Mouse (Mus musculus): Measurements from ENCODE around the gene Ptprj. TPM values are rescaled to one million over a fixed set of nuclear protein-coding genes. Genes with fewer than 3 reads are reported as not detected.

The Ptprj gene
- polyA plus RNA-seq, 1 experiment from 2014 or later, result 1.9 TPM

GRCm38 (mm10) chr2:90584506-90584905, 4.1 kb upstream of the Ptprj start:
- Histone ChIP-seq H3K9me3 (no peaks in the 10 kb centered on the region), H3K36me3 (replicated peaks) (no peaks in the 10 kb centered on the region), H3K27ac (no peak overlapping the region), H3K27me3 (ENCODE audit: poor library complexity, severe bottlenecking) (peaks cover 21% of the 10 kb centered on the region), H3K4me3 (no peak overlapping the region), H3K4me1 (peaks cover 30% of the 10 kb centered on the region)
- no peak for DNase-seq (ENCODE audit: extremely low spot score, low spot score)
- 47% methylated on average over 4 of the region's 4 CpGs for WGBS

GRCm38 (mm10) chr2:90583628-90584131, 3.2 kb upstream of the Ptprj start:
- no peak overlapping the region for H3K4me3 ChIP-seq
- peaks cover 26% of the 10 kb centered on the region for H3K27me3 ChIP-seq (ENCODE audit: poor library complexity, severe bottlenecking)
- no peak for DNase-seq (ENCODE audit: extremely low spot score, low spot score)
- no peaks in the 10 kb centered on the region for H3K9me3 ChIP-seq
- peak overlapping the region; percentile 35; the same call in 1 of the 2 replicates for H3K27ac ChIP-seq
- peaks cover 38% of the 10 kb centered on the region for H3K4me1 ChIP-seq
- WGBS, result 36% methylated on average over 5 of the region's 5 CpGs
- H3K36me3 ChIP-seq (replicated peaks), result no peaks in the 10 kb centered on the region

GRCm38 (mm10) chr2:90582814-90583213, 2.4 kb upstream of the Ptprj start:
- Histone ChIP-seq H3K36me3 (replicated peaks) (no peaks in the 10 kb centered on the region), H3K4me1 (peaks cover 39% of the 10 kb centered on the region), H3K27me3 (ENCODE audit: poor library complexity, severe bottlenecking) (peaks cover 32% of the 10 kb centered on the region), H3K9me3 (no peaks in the 10 kb centered on the region), H3K27ac (no peak overlapping the region), H3K4me3 (no peak overlapping the region)
- 70% methylated on average over 2 of the region's 2 CpGs for WGBS
- DNase-seq (ENCODE audit: extremely low spot score, low spot score), result no peak

- Histone ChIP-seq H3K9me3 (no peaks in the 10 kb centered on the region), H3K4me3 (no peak overlapping the region), H3K36me3 (replicated peaks) (no peaks in the 10 kb centered on the region), H3K4me1 (peaks cover 39% of the 10 kb centered on the region), H3K27ac (no peak overlapping the region), H3K27me3 (ENCODE audit: poor library complexity, severe bottlenecking) (peaks cover 34% of the 10 kb centered on the region)
- 82% methylated on average over 4 of the region's 4 CpGs for WGBS
- no peak for DNase-seq (ENCODE audit: extremely low spot score, low spot score)
Measured at GRCm38 (mm10) chr2:90582311-90582710, 1.9 kb upstream of the Ptprj start.

- Histone ChIP-seq H3K4me3 (no peak overlapping the region), H3K4me1 (peaks cover 39% of the 10 kb centered on the region), H3K27me3 (ENCODE audit: poor library complexity, severe bottlenecking) (peaks cover 34% of the 10 kb centered on the region), H3K9me3 (no peaks in the 10 kb centered on the region), H3K27ac (no peak overlapping the region), H3K36me3 (replicated peaks) (no peaks in the 10 kb centered on the region)
- DNase-seq (ENCODE audit: extremely low spot score, low spot score), result no peak
- whole genome bisulfite sequencing, result 53% methylated on average over 1 of the region's 1 CpGs
Measured at GRCm38 (mm10) chr2:90581796-90582125, 1.3 kb upstream of the Ptprj start.

- Histone ChIP-seq H3K4me1 (peaks cover 39% of the 10 kb centered on the region), H3K4me3 (peak overlapping the region; percentile 80), H3K27me3 (ENCODE audit: poor library complexity, severe bottlenecking) (peaks cover 34% of the 10 kb centered on the region), H3K36me3 (replicated peaks) (no peaks in the 10 kb centered on the region), H3K27ac (peak overlapping the region; percentile 93), H3K9me3 (no peaks in the 10 kb centered on the region)
- 21% methylated on average over 11 of the region's 11 CpGs for WGBS
- no peak for DNase-seq (ENCODE audit: extremely low spot score, low spot score)
Measured at GRCm38 (mm10) chr2:90581006-90581795, 754 bp upstream of the Ptprj start.

GRCm38 (mm10) chr2:90579728-90580235, 665 bp downstream of the Ptprj start:
- H3K9me3 ChIP-seq, result no peaks in the 10 kb centered on the region
- H3K27ac ChIP-seq, result peak overlapping the region; percentile 93
- H3K36me3 ChIP-seq (replicated peaks), result no peaks in the 10 kb centered on the region
- H3K4me1 ChIP-seq, result peaks cover 37% of the 10 kb centered on the region
- peak overlapping the region; percentile 80 for H3K4me3 ChIP-seq
- DNase-seq (ENCODE audit: extremely low spot score, low spot score), result peak; percentile 81
- WGBS, result under 1% methylated on average over 44 of the region's 44 CpGs
- H3K27me3 ChIP-seq (ENCODE audit: poor library complexity, severe bottlenecking), result peaks cover 34% of the 10 kb centered on the region

GRCm38 (mm10) chr2:90579038-90579727, 1.3 kb downstream of the Ptprj start:
- Histone ChIP-seq H3K27ac (peak overlapping the region; percentile 93), H3K27me3 (ENCODE audit: poor library complexity, severe bottlenecking) (peaks cover 34% of the 10 kb centered on the region), H3K4me3 (peak overlapping the region; percentile 80), H3K9me3 (no peaks in the 10 kb centered on the region), H3K36me3 (replicated peaks) (no peaks in the 10 kb centered on the region), H3K4me1 (peaks cover 36% of the 10 kb centered on the region)
- WGBS, result 2% methylated on average over 23 of the region's 23 CpGs
- peak; percentile 15 for DNase-seq (ENCODE audit: extremely low spot score, low spot score)

- WGBS, result 90% methylated on average over 7 of the region's 7 CpGs
Measured at GRCm38 (mm10) chr2:90577451-90578279, 2.8 kb downstream of the Ptprj start.

GRCm38 (mm10) chr2:90576936-90577335, 3.5 kb downstream of the Ptprj start:
- H3K36me3 ChIP-seq (replicated peaks), result no peaks in the 10 kb centered on the region
- DNase-seq (ENCODE audit: extremely low spot score, low spot score), result peak; percentile 13
- no peaks in the 10 kb centered on the region for H3K9me3 ChIP-seq
- peaks cover 40% of the 10 kb centered on the region for H3K4me1 ChIP-seq
- peaks cover 21% of the 10 kb centered on the region for H3K27me3 ChIP-seq (ENCODE audit: poor library complexity, severe bottlenecking)
- no peak overlapping the region for H3K27ac ChIP-seq
- H3K4me3 ChIP-seq, result no peak overlapping the region
- WGBS, result 33% methylated on average over 1 of the region's 1 CpGs

More at GRCm38 (mm10) chr2:90577451-90578279, 2.8 kb downstream of the Ptprj start:
- Histone ChIP-seq H3K4me3 (no peak overlapping the region), H3K27me3 (ENCODE audit: poor library complexity, severe bottlenecking) (peaks cover 29% of the 10 kb centered on the region), H3K4me1 (peaks cover 33% of the 10 kb centered on the region), H3K9me3 (no peaks in the 10 kb centered on the region), H3K36me3 (replicated peaks) (no peaks in the 10 kb centered on the region), H3K27ac (no peak overlapping the region)
- peak; percentile 11 for DNase-seq (ENCODE audit: extremely low spot score, low spot score)

GRCm38 (mm10) chr2:90576411-90576810, 4.0 kb downstream of the Ptprj start:
- 89% methylated on average over 6 of the region's 6 CpGs for WGBS
- Histone ChIP-seq H3K27me3 (ENCODE audit: poor library complexity, severe bottlenecking) (peaks cover 17% of the 10 kb centered on the region), H3K36me3 (replicated peaks) (no peaks in the 10 kb centered on the region), H3K27ac (no peak overlapping the region), H3K4me3 (no peak overlapping the region), H3K9me3 (no peaks in the 10 kb centered on the region), H3K4me1 (peaks cover 40% of the 10 kb centered on the region)
- peak; percentile 8 for DNase-seq (ENCODE audit: extremely low spot score, low spot score)

- Histone ChIP-seq H3K9me3 (no peaks in the 10 kb centered on the region), H3K36me3 (replicated peaks) (no peaks in the 10 kb centered on the region), H3K4me3 (no peak overlapping the region), H3K4me1 (peaks cover 33% of the 10 kb centered on the region), H3K27me3 (ENCODE audit: poor library complexity, severe bottlenecking) (peaks cover 13% of the 10 kb centered on the region), H3K27ac (no peak overlapping the region)
- DNase-seq (ENCODE audit: extremely low spot score, low spot score), result peak; percentile 8
- 84% methylated on average over 5 of the region's 5 CpGs for WGBS
Measured at GRCm38 (mm10) chr2:90575713-90576112, 4.7 kb downstream of the Ptprj start.

Measured in forebrain, embryonic 10.5 days (tissue).